Mouse (Mus musculus) erythroid progenitor cell, adult 5-6 weeks (primary cell): ENCODE measurements around the gene 4930415O20Rik. TPM values are rescaled to one million over a fixed set of nuclear protein-coding genes. Genes with fewer than 3 reads are reported as not detected.
A peak's percentile ranks its signal among the peaks of the same experiment; 100 is the strongest.

ENCODE experiments used
- ATAC-seq: replicated peaks from 2 replicates; pipeline ENCODE4 v1.8.0; 2016; ENCODE audit warnings: moderate number of reproducible peaks, mild to moderate bottlenecking, moderate TSS enrichment, inconsistent platforms; ENCODE audit not compliant: poor library complexity, low FRiP score, severe bottlenecking
- total RNA-seq, 2 experiments: library from RNA; stranded (forward) in 1 of 2; stranded (reverse) in 1 of 2; fragments of 150-400 nt in 1 of 2; fragments of 186-747, 209-891 nt in 1 of 2; gene quantifications; 2 replicates each; pipeline versions ENCODE4 v1.2.3 to v1.2.4; 2015 to 2017; ENCODE audit warnings: low replicate concordance in 2 of 2

The 4930415O20Rik gene
- total RNA-seq, 2 experiments from 2014 or later, result not detected

GRCm38 (mm10) chr15:98602191-98602881 is 31.5 kb downstream of the 4930415O20Rik start:
- peak; percentile 64 for ATAC-seq

DNA sequence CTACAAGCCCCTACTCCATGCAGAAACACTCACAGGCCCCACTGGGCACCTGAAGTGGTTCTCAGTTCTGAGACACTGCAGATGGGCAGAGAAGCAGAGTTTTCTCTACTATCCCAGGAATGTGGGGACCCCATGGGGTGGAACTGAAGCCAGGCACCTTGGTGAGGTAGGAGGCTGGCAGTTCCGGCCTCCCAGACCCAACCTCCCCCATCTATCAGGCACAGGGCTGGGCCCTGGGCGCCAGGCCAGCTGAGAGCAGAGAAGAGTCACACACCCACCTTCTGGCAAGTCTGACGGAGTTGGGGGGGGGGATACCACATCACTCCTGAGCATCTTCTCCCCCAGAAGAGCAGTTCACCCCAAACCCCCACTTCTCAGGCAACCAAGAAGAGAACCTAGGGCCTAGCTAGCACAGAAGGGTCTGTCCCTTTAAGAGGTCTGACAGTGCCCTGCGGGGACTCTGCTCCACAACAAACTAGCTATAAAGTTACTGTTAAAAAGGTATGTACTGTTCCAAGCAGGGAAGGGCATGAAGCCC is 32.2 kb downstream of the 4930415O20Rik start:
- ATAC-seq, result peak; percentile 56

GRCm38 (mm10) chr15:98604041-98604575 is 33.3 kb downstream of the 4930415O20Rik start:
- ATAC-seq, result no peak

- peak; percentile 71 for ATAC-seq
Measured at GRCm38 (mm10) chr15:98606051-98606536, 35.3 kb downstream of the 4930415O20Rik start.

DNA sequence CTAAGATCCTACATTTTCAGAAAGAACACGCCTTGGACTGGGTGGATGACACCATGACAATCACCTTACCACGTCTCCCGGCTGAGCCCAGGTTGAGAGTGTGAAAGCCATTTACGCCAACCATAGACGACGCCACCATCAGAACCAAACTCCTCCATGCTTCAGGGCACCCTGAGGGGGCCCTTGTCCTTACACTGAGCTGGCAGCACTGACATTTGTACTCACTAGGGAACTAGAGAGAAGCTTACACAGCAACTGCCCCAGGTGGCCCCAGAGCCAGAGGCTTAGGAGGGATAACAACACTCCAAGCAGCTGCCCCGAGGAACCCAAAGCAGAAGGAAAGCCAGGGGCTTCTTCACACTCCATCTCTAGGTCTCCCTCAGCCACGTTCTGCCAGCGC is 35.9 kb downstream of the 4930415O20Rik start:
- 0 out of 2 replicates have a peak, but pooled peaks have one; percentile 4 for ATAC-seq

DNA sequence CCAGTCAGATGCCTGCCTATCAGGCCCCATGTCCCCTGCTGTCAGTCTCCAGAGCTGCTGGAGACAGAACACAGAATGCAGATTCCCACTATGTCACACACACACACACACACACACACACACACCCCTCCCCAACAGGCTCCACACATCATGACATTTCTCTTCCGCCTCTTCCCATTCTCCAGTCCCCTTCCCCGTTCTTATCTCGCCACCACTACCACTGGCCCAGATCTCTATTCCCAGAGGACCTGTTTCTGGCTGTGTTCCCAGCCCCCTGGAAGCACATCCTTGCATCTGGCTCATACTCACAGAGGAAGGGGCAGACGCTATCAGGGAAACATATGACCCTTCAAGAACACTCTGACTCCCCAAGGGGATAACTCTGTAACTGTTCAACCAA is 36.8 kb downstream of the 4930415O20Rik start:
- ATAC-seq, result no peak

GRCm38 (mm10) chr15:98608058-98608783 is 37.4 kb downstream of the 4930415O20Rik start:
- no peak for ATAC-seq

GRCm38 (mm10) chr15:98608784-98609250 is 38.0 kb downstream of the 4930415O20Rik start:
- ATAC-seq, result peak; percentile 15; the same call in 1 of the 2 replicates

GRCm38 (mm10) chr15:98609331-98610130 is 38.7 kb downstream of the 4930415O20Rik start, which contains the start of gene Adcy6:
TSS of gene Adcy6 (minus strand) at chr15:98610076.
- ATAC-seq, result peak; percentile 32; the same call in 1 of the 2 replicates

GRCm38 (mm10) chr15:98610131-98610633 is 39.4 kb downstream of the 4930415O20Rik start:
- ATAC-seq, result no peak

DNA sequence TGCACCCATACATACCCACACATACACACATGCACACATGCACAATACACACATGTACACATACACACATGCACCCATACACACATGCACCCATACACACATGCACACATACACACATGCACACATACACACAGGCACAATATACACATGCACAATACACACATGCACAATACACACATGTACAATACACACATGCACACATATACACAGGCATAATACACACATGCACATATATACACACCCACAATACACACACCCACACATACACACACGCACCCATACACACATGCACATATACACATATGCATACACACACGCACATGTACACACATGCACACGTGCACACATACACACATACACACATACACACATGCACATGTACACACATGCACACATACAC is 41.4 kb downstream of the 4930415O20Rik start:
- ATAC-seq, result no peak

GRCm38 (mm10) chr15:98614551-98614950 is 43.7 kb downstream of the 4930415O20Rik start:
- no peak for ATAC-seq

- ATAC-seq, result no peak
Measured at GRCm38 (mm10) chr15:98614971-98615370, 44.2 kb downstream of the 4930415O20Rik start.

DNA sequence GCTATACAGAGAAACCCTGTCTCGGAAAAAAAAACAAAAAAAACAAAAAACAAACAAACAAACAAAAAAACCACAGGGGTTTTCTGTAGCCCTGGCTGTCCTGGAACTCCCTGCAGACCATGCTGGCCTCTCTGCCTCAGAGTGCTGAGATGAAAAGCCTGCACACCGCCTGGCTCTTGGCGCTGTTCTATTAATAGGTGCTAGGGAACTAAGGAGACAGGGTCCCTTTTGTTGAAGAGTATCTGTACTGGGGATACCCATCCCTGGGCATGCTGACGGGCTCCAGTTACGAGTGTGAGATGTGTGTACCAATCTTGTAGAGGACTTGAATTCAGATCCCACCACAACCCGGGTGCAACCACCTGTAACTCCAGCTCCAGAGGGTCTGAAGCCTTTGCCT is 44.9 kb downstream of the 4930415O20Rik start:
- ATAC-seq, result no peak

DNA sequence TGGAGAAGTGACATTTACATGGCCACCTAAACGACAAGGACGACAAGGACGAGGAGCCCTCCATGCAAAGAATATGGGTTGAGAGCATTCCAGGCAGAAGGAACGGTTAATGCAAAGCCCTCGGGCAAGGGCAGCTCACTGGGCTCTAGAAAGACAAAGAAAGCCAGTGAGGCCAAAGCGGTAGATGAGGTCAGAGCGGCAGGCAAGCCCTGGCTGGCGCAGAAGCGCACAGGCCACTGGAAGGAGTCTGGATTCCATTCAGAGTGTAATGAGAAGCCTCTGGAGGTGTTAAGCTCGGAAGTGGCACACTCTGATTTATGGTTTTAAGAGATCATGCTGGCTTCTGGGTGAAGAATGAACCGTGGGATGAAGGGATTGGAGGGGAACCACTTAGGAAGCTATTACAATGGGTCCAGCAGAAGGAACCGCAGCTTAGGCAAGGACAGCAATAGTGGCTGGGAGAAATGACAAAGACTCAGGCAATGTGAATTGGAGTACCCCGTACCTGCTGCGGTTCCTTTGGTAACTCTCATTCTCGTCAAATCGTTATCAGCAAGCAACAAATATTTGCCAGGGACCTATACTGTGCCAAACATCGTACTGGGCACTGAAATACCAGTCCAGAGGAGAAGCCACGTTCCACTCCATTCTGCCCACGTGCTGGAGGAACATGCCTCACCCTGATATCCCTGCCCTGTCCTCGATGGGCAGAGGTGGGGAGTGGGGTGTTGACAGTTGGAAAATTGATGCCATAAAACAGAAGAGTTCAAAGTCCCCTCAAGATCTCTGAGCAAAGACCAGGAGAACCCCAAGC is 45.8 kb downstream of the 4930415O20Rik start:
- ATAC-seq, result 0 out of 2 replicates have a peak, but pooled peaks have one; percentile 8

- ATAC-seq, result peak; percentile 75
Measured at GRCm38 (mm10) chr15:98617176-98617537, 46.4 kb downstream of the 4930415O20Rik start.

DNA sequence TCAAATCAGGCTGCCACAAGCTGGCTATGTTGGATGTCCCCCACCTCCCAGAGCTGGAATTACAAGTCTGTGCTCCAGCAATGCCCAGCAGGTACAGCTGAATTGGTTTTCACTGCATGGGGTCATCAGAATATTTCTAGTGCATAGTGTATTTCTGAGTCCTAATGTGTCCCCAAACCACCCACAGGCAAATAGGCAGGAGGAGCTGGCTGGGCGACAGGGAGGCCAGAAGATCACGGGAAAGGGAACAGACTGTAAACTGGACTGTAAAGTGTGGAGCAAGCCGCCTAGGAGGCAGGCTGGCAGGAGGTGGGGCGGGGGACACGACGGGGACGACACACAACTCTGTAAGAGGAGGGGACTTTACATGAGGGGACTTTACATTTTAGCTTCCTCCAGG is 51.4 kb downstream of the 4930415O20Rik start:
- ATAC-seq, result no peak

GRCm38 (mm10) chr15:98622721-98623120 is 51.9 kb downstream of the 4930415O20Rik start:
- no peak for ATAC-seq
